Mouse (Mus musculus) limb, embryonic 15.5 days (tissue): ENCODE measurements around the gene March4. TPM values are rescaled to one million over a fixed set of nuclear protein-coding genes. Genes with fewer than 3 reads are reported as not detected.
A peak's percentile ranks its signal among the peaks of the same experiment; 100 is the strongest.

Source experiments
- ATAC-seq: fragments of 200-750 bp; cut with Nextera tagmentation; 2 replicates; pipeline ENCODE4 v1.8.0; 2017; ENCODE audit warnings: low read depth, moderate TSS enrichment; ENCODE audit not compliant: insufficient number of reproducible peaks, low FRiP score, low TSS enrichment
- H3K27ac ChIP-seq: fragments of 300-500 bp; sonication (generic); 2 replicates; pipeline ENCODE4 v1.5.1; 2015; ENCODE audit warnings: moderate library complexity, mild to moderate bottlenecking, inconsistent platforms
- H3K27me3 ChIP-seq: fragments of 300-500 bp; sonication (generic); 2 replicates; pipeline ENCODE4 v1.6.1; 2015; ENCODE audit warnings: inconsistent platforms
- H3K36me3 ChIP-seq: fragments of 300-500 bp; sonication (generic); 2 replicates; pipeline ENCODE4 v1.6.1; 2015; ENCODE audit warnings: inconsistent platforms
- H3K4me1 ChIP-seq: fragments of 300-500 bp; sonication (generic); 2 replicates; pipeline ENCODE4 v1.6.1; 2015; ENCODE audit warnings: inconsistent platforms
- H3K4me2 ChIP-seq: fragments of 300-500 bp; sonication (generic); 2 replicates; pipeline ENCODE4 v1.6.1; 2015; ENCODE audit warnings: mild to moderate bottlenecking, inconsistent platforms
- H3K4me3 ChIP-seq: fragments of 300-500 bp; sonication (generic); 2 replicates; pipeline ENCODE4 v1.5.1; 2015; ENCODE audit warnings: mild to moderate bottlenecking, inconsistent platforms
- H3K9ac ChIP-seq: fragments of 300-500 bp; sonication (generic); 2 replicates; pipeline ENCODE4 v1.6.1; 2015; ENCODE audit warnings: inconsistent platforms
- H3K9me3 ChIP-seq: fragments of 300-500 bp; sonication (generic); 2 replicates; pipeline ENCODE4 v1.6.1; 2016; ENCODE audit warnings: inconsistent platforms
- WGBS: fragments of 180-500 bp; shearing (Covaris S2); methylation state at CpG from one replicate; pipeline ENCODE4 v1.1.7; 2015; 5-methylcytosine and 5-hydroxymethylcytosine counted together
- polyA plus RNA-seq: library from polyadenylated mRNA; unstranded; fragments of >200 nt; fragmentation: Nextera tagmentation; extraction: Ambion mirVana; gene quantifications from 2 replicates; pipeline ENCODE4 v1.2.1, GENCODE M21; 2015

Gene March4
- polyA plus RNA-seq, 1 experiment from 2014 or later, result not detected

DNA sequence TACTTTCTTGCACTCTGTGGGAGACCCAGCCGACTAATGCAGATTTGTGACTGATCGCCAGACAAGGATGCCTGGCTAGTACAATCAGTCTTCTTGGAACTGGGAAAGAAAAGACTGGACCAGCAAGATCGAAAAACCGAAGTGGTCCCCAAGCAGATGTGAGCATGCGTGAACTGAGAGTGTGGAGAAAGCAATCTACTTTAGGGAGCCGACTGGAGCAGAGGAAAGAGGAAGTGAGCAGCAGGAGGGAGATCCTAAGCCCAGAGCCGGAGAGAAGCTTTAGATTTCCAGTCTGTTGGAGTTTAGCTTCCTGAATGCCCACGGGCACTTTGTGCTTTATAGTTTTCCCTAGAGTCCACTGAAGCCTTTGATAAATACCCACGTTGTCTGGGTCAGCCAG, 30.3 kb upstream of the March4 start:
- no peak overlapping the region for H3K9ac ChIP-seq
- no peak overlapping the region for H3K4me3 ChIP-seq
- no peaks in the 10 kb centered on the region for H3K9me3 ChIP-seq
- H3K27ac ChIP-seq, result no peak overlapping the region
- ATAC-seq, result no peak
- H3K27me3 ChIP-seq, result no peaks in the 10 kb centered on the region
- H3K4me2 ChIP-seq, result peak overlapping the region; percentile 19; the same call in 1 of the 2 replicates
- WGBS, result 29% methylated on average over 9 of the region's 9 CpGs
- H3K36me3 ChIP-seq, result no peaks in the 10 kb centered on the region
- no peaks in the 10 kb centered on the region for H3K4me1 ChIP-seq

GRCm38 (mm10) chr1:72564334-72564962, 27.7 kb upstream of the March4 start:
- no peak for ATAC-seq
- H3K4me1 ChIP-seq, result no peaks in the 10 kb centered on the region
- H3K9me3 ChIP-seq, result no peaks in the 10 kb centered on the region
- no peak overlapping the region for H3K4me2 ChIP-seq
- H3K27me3 ChIP-seq, result no peaks in the 10 kb centered on the region
- 67% methylated on average over 6 of the region's 6 CpGs for WGBS
- H3K4me3 ChIP-seq, result no peak overlapping the region
- H3K36me3 ChIP-seq, result no peaks in the 10 kb centered on the region
- no peak overlapping the region for H3K27ac ChIP-seq
- no peak overlapping the region for H3K9ac ChIP-seq

DNA sequence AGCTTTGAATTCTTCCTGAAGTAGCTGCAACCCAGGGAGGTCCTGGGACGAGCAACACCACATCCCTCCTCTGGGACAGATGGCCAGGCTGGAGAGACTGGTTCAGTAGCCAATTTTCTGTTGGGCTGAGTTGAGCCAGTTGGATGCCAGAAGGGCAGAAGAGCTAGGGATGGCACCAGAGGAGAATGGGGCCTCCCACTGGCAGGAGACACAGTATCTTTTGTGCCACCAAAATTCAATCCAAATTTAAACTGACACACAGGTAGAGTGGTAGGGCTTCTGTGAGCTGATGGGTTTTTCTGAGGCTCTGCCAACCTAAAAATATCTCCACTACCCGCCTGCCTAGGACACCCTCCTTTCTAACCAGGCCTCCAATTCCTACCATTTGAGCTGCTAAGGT, 21.9 kb upstream of the March4 start:
- 73% methylated on average over 2 of the region's 2 CpGs for WGBS
- no peak for ATAC-seq

GRCm38 (mm10) chr1:72556471-72556870, 19.7 kb upstream of the March4 start:
- ATAC-seq, result no peak
- Histone ChIP-seq H3K9ac (no peak overlapping the region), H3K9me3 (no peaks in the 10 kb centered on the region), H3K4me3 (no peak overlapping the region), H3K27ac (no peak overlapping the region), H3K4me2 (no peak overlapping the region), H3K4me1 (no peaks in the 10 kb centered on the region), H3K36me3 (no peaks in the 10 kb centered on the region), H3K27me3 (no peaks in the 10 kb centered on the region)
- 71% methylated on average over 3 of the region's 3 CpGs for WGBS

More for the DNA sequence above, 21.9 kb upstream of the March4 start:
- Histone ChIP-seq H3K27ac (no peak overlapping the region), H3K4me3 (no peak overlapping the region), H3K36me3 (no peaks in the 10 kb centered on the region), H3K9ac (no peak overlapping the region), H3K4me1 (no peaks in the 10 kb centered on the region), H3K4me2 (no peak overlapping the region), H3K27me3 (no peaks in the 10 kb centered on the region), H3K9me3 (no peaks in the 10 kb centered on the region)

DNA sequence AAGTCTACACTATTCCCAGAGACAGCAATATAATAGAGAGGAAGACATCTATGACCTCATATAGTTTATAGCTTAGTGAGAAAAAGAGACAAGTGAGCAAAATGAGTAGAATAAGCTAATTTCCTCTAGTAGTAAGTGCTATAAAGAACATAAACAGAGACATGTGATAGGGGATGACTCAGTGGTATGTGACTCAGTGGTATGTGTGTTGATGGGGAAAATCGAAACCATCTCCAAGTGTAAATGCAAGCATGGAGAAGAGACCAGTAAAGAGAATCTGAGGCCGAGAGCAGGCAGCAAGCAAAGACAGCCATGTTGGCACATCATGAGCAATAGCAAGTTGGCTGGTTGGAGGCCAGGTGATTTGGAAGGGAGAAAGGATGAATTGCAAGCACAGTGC, 13.6 kb upstream of the March4 start:
- Histone ChIP-seq H3K27me3 (no peaks in the 10 kb centered on the region), H3K9me3 (no peaks in the 10 kb centered on the region), H3K36me3 (no peaks in the 10 kb centered on the region), H3K9ac (no peak overlapping the region), H3K4me2 (no peak overlapping the region), H3K4me1 (no peaks in the 10 kb centered on the region), H3K4me3 (no peak overlapping the region), H3K27ac (no peak overlapping the region)
- ATAC-seq, result no peak
- 82% methylated on average over 2 of the region's 2 CpGs for WGBS

- ATAC-seq, result no peak
- H3K9me3 ChIP-seq, result no peaks in the 10 kb centered on the region
- 85% methylated on average over 5 of the region's 5 CpGs for WGBS
Observed at GRCm38 (mm10) chr1:72538266-72538665, 1.5 kb upstream of the March4 start.

DNA sequence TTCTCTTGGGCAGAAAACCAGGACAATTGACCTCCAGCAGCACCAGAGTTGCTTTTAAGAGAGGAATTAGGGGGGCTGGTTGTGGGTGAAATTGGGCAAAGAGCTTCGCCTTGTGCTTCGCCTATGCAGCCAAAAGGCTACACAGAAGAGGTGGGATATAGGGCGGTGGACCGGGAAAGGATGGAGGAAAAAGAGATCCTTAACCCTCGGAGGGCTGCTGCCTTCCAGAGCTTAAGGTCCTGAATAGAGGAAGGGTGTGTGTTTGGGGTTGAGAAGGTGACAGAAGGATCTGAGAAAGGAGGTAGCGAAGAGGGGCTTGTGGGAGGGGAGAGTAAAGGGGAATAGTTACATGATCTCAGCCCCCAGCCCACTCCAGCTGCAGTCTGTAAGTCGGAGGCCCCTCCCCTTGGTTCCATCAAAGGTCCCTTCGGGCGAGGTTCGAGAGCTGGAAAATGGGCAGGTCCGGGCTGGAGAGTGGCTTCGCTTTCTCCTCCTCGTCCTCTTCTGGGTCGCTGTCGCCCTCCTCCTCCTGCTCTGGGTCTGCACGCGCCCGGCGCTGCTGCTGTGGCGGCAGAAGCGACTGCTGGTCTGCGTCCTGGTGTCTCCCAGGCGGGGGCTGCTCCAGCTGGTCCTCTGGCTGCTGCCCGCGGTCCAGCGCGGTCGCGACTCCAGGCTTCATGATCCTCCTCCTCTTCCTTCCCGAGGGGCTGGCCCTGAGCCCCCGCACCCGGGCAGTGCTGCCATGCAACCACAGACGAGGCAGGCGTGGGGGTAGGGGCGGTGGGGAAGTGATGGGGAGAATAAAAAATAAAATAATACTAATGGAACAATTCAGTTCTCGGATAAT, 782 bp downstream of the March4 start:
- Histone ChIP-seq H3K4me1 (peaks cover 15% of the 10 kb centered on the region), H3K4me3 (peak overlapping the region; percentile 30), H3K36me3 (no peaks in the 10 kb centered on the region), H3K9ac (no peak overlapping the region), H3K4me2 (peak overlapping the region; percentile 51), H3K27ac (no peak overlapping the region), H3K27me3 (peaks cover 31% of the 10 kb centered on the region), H3K9me3 (no peaks in the 10 kb centered on the region)
- 1% methylated on average over 35 of the region's 36 CpGs for WGBS
- ATAC-seq, result no peak

More at GRCm38 (mm10) chr1:72538266-72538665, 1.5 kb upstream of the March4 start:
- H3K36me3 ChIP-seq, result no peaks in the 10 kb centered on the region
- H3K9ac ChIP-seq, result no peak overlapping the region
- H3K27me3 ChIP-seq, result peaks cover 31% of the 10 kb centered on the region
- H3K4me2 ChIP-seq, result no peak overlapping the region
- no peak overlapping the region for H3K4me3 ChIP-seq
- peaks cover 15% of the 10 kb centered on the region for H3K4me1 ChIP-seq
- no peak overlapping the region for H3K27ac ChIP-seq

- Histone ChIP-seq H3K9me3 (no peaks in the 10 kb centered on the region), H3K4me1 (peaks cover 15% of the 10 kb centered on the region), H3K36me3 (no peaks in the 10 kb centered on the region), H3K4me2 (no peak overlapping the region), H3K27ac (no peak overlapping the region), H3K9ac (no peak overlapping the region), H3K4me3 (no peak overlapping the region), H3K27me3 (peaks cover 31% of the 10 kb centered on the region)
- ATAC-seq, result no peak
Observed at GRCm38 (mm10) chr1:72533439-72533838, 3.3 kb downstream of the March4 start.

DNA sequence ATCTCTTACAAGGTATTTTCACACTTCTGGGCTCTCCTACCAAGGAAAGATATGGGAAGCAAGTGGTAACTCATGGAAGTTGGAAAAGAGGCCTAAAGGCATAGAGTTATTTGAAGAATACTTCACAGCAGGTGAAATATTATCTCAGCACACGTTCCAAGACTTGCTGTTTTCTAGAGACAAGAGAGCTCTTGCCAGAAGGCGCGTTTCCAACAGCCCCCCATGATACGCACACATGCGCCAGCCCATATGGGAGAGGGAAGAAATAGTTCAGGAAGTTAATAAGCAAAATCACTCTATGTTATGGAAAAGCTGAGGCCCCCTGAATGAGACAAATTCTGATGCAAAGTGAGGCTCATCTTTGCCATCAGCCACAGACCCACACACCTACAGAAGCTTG, 3.8 kb downstream of the March4 start:
- peaks cover 15% of the 10 kb centered on the region for H3K4me1 ChIP-seq
- no peaks in the 10 kb centered on the region for H3K36me3 ChIP-seq
- no peak overlapping the region for H3K9ac ChIP-seq
- 67% methylated on average over 5 of the region's 5 CpGs for WGBS
- H3K4me2 ChIP-seq, result no peak overlapping the region
- no peak for ATAC-seq
- H3K4me3 ChIP-seq, result no peak overlapping the region
- peaks cover 31% of the 10 kb centered on the region for H3K27me3 ChIP-seq
- no peak overlapping the region for H3K27ac ChIP-seq
- no peaks in the 10 kb centered on the region for H3K9me3 ChIP-seq

- Histone ChIP-seq H3K27me3 (peaks cover 18% of the 10 kb centered on the region), H3K4me3 (no peak overlapping the region), H3K9me3 (no peaks in the 10 kb centered on the region), H3K4me2 (no peak overlapping the region), H3K4me1 (no peaks in the 10 kb centered on the region), H3K9ac (no peak overlapping the region), H3K27ac (no peak overlapping the region), H3K36me3 (no peaks in the 10 kb centered on the region)
- WGBS, result 77% methylated on average over 8 of the region's 8 CpGs
- no peak for ATAC-seq
Observed at GRCm38 (mm10) chr1:72530516-72531196, 6.1 kb downstream of the March4 start.

- Histone ChIP-seq H3K36me3 (no peaks in the 10 kb centered on the region), H3K4me2 (no peak overlapping the region), H3K27ac (no peak overlapping the region), H3K27me3 (peaks cover 3% of the 10 kb centered on the region), H3K4me1 (no peaks in the 10 kb centered on the region), H3K9ac (no peak overlapping the region), H3K9me3 (no peaks in the 10 kb centered on the region), H3K4me3 (no peak overlapping the region)
- WGBS, result 90% methylated on average over 4 of the region's 4 CpGs
- no peak for ATAC-seq
Observed at GRCm38 (mm10) chr1:72529192-72529591, 7.5 kb downstream of the March4 start.

DNA sequence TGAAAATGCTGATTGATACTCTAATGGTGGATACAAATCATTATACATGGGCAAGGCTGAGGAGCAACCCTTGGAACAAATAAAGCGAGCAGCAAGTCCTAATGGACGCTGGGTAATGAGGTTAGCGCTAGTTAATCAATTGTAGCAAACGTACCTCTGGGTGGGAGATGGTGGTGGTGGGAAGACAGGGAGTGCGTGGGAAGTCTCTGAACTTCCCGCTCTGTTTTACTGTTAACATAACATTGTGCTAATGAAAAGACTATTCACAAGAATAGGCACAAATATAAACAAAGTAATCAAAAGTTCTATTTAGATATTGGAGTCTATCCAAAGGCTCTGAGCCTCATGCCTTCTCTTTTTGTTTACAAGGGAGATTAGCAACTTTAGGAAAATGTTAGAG, 13.1 kb downstream of the March4 start:
- no peak for ATAC-seq
- H3K27ac ChIP-seq, result no peak overlapping the region
- no peaks in the 10 kb centered on the region for H3K27me3 ChIP-seq
- H3K4me3 ChIP-seq, result no peak overlapping the region
- H3K4me2 ChIP-seq, result no peak overlapping the region
- H3K4me1 ChIP-seq, result no peaks in the 10 kb centered on the region
- H3K9me3 ChIP-seq, result no peaks in the 10 kb centered on the region
- WGBS, result 71% methylated on average over 6 of the region's 6 CpGs
- H3K9ac ChIP-seq, result no peak overlapping the region
- no peaks in the 10 kb centered on the region for H3K36me3 ChIP-seq
